In genomic region chrX:7775501-7776205, GRCm38 (mm10) we compare ENCODE assay signal across 20 mouse cellular contexts.
"Had no signal": no experiment of that assay in that cellular context is flagged by ENCODE, and none has a peak within 500 bp of the region (broad histone marks: within the 10 kb centered on the region; RNA-seq: fewer than 3 reads in every experiment).

No protein-coding gene starts in this region.

- H3K9ac ChIP-seq: liver, embryonic 14.5 days; midbrain, embryonic 12.5 days; midbrain, embryonic 15.5 days; neural tube, embryonic 12.5 days; neural tube, embryonic 15.5 days had no signal

- H3K9me3 ChIP-seq: midbrain, embryonic 12.5 days; midbrain, embryonic 15.5 days; neural tube, embryonic 12.5 days; neural tube, embryonic 15.5 days had no signal

- ATAC-seq: midbrain, embryonic 15.5 days had no signal

- H3K27me3 ChIP-seq: midbrain, embryonic 12.5 days; midbrain, embryonic 15.5 days; neural tube, embryonic 12.5 days; neural tube, embryonic 15.5 days had no signal

- H3K36me3 ChIP-seq: midbrain, embryonic 15.5 days had no signal

- H3K27ac ChIP-seq: kidney, postnatal 0 days; layer of hippocampus, adult 2 months; left cerebral cortex, adult 2 months; liver, embryonic 14.5 days; macrophage; midbrain, embryonic 12.5 days; midbrain, embryonic 15.5 days; neural tube, embryonic 12.5 days; neural tube, embryonic 15.5 days; stomach, postnatal 0 days had no signal

- H3K4me1 ChIP-seq: midbrain, embryonic 12.5 days; midbrain, embryonic 15.5 days; neural tube, embryonic 12.5 days; neural tube, embryonic 15.5 days had no signal

- H3K4me3 ChIP-seq: layer of hippocampus, adult 2 months; left cerebral cortex, adult 2 months; midbrain, embryonic 12.5 days; midbrain, embryonic 15.5 days; neural tube, embryonic 12.5 days; neural tube, embryonic 15.5 days had no signal

- H3K4me2 ChIP-seq: midbrain, embryonic 12.5 days; midbrain, embryonic 15.5 days; neural tube, embryonic 12.5 days; neural tube, embryonic 15.5 days had no signal

- DNase-seq: kidney, adult 2 months; kidney, postnatal 25 days; layer of hippocampus, adult 9-11 months; lung, adult 2 months; right cerebral cortex, adult 18-20 months; right cerebral cortex, postnatal 14 days; right cerebral cortex, postnatal 4 days; thymus, adult 2 months; thymus, postnatal 14 days; thymus, postnatal 4 days had no signal
